Mouse (Mus musculus) natural killer cell, adult 2 months (primary cell): ENCODE data around the gene Lzic.
"Not testable (repeated sequence)": the region's sequence is repeated elsewhere in the genome, so short reads cannot be mapped to it uniquely, and the experiment has no call there.

Experiments used
- DNase-seq, 2 experiments: peaks; one replicate each; pipeline ENCODE4 v3.0.0; 2022; ENCODE audit warnings: low spot score in 2 of 2

Gene Lzic

DNA sequence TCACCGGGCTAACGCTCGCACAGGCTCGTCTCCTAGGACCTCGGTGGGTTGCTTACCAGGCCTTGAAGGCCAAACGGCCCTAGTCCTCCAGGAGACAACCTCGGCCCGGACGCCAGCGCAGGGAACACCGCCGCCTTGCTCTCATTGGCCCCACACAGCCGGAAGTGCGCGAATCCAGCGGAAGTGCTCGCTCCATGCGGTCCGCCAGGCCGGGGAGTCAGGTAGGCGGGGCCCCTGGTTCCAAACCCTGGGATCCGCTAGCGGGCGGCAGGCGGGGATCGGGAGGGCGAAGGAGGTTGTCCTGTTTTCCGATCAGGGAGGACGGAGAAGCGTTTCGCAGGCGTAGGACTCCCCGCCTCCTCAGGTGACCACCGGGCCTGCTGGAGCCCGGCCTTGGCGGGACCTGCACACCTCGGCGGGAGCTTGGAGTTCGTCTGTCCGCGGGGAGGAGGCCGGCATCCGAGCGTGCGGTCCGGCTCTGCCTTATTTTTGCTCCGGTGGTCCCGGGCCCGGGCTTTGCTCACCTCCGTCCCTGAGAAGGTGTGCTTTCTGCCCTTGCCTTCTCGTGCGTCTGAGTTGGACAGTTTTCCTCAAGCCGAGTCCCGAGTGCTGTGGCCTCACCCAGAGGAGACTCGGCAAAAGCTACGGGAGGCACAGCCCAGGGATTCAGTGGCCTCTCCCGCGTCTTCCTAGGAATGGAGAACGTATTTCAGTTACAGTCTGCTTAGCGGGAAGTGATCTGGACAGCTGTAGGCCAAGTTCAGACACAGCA, at the start of gene Lzic, which contains the start of gene Nmnat1:
Gene Lzic, plus strand, starts transcription at position 177 of the 772 bp plus-strand sequence.
Gene Nmnat1, minus strand, starts transcription at position 150 of the 772 bp plus-strand sequence.
- DNase-seq = peak; percentile 78 to 85

DNA sequence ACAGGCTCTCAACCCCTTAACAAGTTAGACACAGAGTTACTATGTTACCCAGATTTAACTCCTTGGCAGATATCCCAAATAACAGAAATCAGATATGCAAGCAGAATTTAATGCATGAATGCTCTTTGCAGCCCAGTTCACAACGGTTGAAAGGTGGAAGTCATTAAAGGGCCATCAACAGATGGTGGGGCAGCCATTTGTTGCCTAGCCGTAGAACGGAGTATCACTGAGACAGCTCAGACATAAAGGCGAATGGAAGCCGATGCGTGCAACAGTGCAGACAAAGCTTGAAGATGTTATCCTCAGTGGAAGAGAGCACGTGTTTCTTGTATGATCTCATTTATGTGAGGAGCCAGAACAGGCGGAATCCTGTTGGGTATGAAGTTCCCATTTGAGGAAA, 44.5 kb upstream of the Lzic start:
- no peak for DNase-seq

DNA sequence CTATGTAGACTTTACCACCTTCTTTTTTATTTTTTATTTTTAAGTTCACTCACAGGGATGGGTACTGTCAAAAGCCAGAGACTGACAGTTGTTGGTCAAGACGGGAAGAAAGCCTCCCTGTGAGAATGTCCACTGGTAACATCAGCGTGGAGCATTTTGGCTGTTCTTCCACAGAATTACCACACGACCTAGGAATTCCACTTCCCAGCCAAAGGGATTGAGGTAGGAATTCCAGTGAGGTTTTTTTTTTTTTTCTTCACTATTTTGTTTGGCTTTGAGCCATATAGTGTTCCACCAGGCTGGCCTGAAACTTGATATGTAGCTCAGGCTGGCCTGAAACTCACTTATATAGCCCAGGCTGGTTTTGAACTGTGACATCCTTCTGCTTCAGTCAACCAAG, 42.6 kb upstream of the Lzic start:
- DNase-seq = no peak

GRCm38 (mm10) chr4:149444465-149444864, 40.6 kb upstream of the Lzic start:
- DNase-seq = no peak

DNA sequence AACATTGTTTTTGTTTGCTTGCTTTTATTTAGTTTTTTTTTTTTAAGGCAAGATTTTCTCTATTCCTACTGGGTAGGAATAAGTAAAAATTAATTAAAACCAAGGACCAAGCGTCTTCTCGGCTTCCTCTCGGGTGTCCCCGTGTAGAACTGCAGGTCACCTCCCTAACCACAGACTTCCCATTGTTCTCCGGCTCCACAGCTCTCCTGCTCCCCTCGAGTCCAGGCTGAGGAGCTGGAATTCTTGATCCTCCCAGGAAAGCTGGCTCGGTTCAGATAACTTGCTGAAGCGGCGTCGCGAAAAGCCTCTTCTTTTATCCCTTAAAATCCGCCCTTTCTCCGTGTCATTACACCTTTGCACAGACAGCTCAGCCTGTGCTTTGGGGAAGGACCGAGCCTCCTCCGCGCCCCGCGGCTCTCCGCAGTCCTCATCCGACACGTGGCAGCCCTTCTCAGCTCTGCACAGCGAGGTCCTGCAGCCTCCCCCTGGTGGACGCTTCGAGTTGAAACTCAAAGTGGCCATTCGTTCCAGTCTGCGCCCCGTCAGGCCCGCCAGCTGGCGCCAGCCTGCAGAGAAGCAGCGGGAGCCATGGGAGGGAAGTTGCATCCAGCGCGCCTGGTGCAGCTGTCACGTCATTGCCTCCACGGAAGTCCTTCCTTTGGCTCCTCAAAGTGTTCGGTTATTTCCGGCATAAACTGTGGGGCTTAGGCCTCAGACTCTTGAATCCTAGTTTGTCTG, 39.9 kb upstream of the Lzic start:
- DNase-seq = peak; percentile 67 to 79

- DNase-seq = no peak
Measured at GRCm38 (mm10) chr4:149445868-149446267, 39.2 kb upstream of the Lzic start.

- DNase-seq = no peak
Measured at GRCm38 (mm10) chr4:149446309-149446708, 38.7 kb upstream of the Lzic start.

- no peak for DNase-seq
Measured at GRCm38 (mm10) chr4:149450636-149451035, 34.4 kb upstream of the Lzic start.

DNA sequence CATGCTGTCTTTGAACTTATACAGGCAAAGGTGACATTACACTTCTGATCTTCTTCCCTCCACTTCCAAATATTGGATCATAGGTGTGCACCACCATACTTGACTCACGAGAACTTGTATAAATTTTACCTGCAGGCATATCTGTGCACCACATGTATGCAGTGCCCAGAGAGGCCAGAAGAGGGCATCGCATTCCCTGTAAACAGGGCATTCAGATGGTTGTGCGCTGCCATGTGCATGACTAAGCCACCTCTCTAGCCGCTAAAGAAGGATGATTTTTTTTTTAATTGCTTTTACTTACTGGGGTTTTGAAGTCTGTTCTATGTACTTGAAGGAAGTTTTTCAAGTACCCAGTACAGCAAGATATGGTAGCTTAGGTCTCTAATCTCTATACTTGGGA, 31.4 kb upstream of the Lzic start:
- peak in 1 of 2 experiments; percentile 40 for DNase-seq

DNA sequence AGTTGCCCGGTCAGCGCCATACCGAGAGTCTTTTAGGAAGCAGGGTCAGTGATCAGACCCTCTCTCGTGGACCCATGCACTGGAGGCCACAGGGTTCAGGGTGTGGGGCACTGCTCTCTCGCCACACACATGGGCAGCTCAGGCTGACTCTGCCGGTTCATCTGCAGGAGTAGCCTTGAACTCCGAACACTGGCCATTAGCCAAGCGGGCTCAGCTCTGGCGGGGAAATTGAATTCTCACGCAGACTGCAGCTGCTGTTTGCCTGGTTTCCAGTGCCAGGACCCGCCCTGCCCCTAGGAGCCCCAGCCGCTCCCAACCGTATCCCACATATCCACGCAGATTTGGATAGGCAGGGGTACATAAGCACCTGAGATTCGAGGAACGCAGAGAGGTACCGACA, 30.8 kb upstream of the Lzic start:
- no peak for DNase-seq

GRCm38 (mm10) chr4:149454879-149455278, 30.1 kb upstream of the Lzic start, which contains the start of gene Rbp7:
Rbp7 (minus strand) TSS chr4:149454978.
- no peak for DNase-seq

- not testable (repeated sequence) for DNase-seq
Measured at GRCm38 (mm10) chr4:149457163-149457562, 27.9 kb upstream of the Lzic start.

- no peak for DNase-seq
Measured at GRCm38 (mm10) chr4:149457831-149458430, 27.1 kb upstream of the Lzic start.

GRCm38 (mm10) chr4:149458526-149458925, 26.5 kb upstream of the Lzic start:
- no peak for DNase-seq

DNA sequence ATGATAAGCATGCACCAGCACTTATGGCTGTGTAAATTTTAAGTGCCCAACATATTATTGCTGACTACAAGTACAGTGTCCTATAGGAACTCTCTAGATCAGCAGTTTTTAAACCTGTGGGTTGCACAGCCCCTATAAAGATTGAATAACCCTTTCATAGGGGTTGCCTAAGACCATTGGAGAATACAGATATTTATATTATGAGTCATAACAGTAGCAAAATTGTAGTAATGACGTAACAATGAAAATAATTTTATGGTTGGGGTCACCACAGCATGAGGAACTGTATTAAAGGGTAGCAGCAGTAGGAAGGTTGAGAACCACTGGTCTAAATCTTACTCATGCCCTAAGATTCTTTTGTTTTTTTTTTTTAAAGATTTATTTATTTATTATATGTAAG, 25.6 kb upstream of the Lzic start:
- no peak for DNase-seq

DNA sequence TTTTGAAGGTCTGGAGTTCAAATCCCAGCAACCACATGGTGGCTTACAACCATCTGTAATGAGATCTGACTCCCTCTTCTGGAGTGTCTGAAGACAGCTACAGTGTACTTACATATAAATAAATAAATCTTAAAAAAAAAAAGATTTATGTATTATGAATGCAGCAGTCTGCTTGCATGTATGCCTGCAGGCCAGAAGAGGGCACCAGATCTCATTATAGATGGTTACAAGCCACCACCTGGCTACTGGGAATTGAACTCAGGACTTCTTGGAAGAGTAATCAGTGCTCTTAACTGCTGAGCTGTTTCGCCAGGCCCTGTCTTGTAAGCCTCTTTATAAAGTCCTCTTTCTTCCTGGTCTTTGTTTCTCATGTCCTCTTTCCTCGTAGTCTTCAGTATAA, 24.6 kb upstream of the Lzic start:
- not testable (repeated sequence) for DNase-seq

- DNase-seq = no peak
Measured at GRCm38 (mm10) chr4:149461579-149462304, 23.3 kb upstream of the Lzic start.

GRCm38 (mm10) chr4:149462305-149462971, 22.6 kb upstream of the Lzic start:
- no peak for DNase-seq

DNA sequence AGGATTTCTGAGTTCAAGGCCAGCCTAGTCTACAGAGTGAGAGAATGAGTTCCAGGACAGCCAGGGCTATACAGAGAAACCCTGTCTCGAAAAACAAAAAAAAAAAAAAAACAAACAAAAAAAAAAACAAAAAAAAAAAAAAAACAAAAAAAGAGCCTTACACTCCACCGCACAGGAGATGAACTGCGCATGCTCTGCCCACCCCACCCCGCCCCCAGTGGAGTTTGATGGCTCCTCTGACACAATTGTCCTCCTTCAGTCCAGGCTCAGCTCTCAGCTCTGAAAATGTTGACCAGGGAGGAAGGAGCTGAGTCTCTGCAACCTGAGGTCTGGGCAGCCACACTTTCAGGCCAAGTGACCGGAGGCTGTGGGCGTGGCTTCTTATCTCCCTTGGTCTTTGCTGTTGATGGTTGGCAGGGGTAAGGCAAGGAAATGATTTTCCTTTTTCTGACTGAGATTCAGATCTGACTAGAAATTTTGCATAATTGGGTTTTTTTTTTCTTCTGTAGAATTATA, 21.5 kb upstream of the Lzic start:
- no peak for DNase-seq

DNA sequence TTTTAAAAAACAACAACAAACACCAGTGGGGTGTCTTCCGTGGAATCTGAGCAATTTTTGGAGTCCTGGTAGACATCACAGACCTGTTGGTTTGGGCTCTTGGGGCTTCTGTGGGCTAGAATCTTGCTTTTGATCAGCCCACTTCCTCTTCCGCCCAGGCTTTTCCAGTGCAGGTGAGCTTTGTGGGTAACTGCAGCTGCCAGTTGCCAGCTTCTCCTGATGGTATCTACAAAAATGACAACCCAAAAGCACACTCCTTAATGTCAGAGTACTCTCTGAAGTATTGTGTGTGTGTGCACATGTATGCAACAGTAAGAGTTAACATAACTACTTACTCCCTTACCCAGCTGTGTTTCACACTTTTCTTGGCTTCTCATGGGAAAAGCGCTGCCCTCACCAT, 15.5 kb upstream of the Lzic start:
- DNase-seq = peak in 1 of 2 experiments; percentile 12

- no peak for DNase-seq
Measured at GRCm38 (mm10) chr4:149475096-149475495, 9.9 kb upstream of the Lzic start.
